Mouse (Mus musculus): Measurements from ENCODE around the gene Piga. TPM values are rescaled to one million over a fixed set of nuclear protein-coding genes. Genes with fewer than 3 reads are reported as not detected.

Gene Piga
- total RNA-seq, 2 experiments from 2014 or later: 1.6 to 2.4 TPM

DNA sequence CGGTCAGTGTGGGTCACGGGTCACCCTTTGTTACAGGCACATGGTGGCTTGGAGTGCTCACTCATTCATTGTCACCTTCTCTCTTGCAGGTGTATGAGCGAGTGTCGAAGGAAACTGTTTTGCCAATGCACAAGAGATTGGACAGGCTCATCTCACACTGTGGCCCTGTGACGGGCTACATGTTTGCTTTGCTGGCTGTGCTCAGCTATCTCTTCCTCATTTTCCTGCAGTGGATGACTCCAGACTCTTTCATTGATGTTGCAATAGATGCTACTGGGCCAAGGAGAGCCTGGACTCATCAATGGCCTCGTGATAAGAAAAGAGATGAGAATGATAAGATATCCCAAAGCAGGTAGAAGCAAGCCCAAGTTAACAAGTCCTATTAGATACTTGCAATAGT, 12.0 kb downstream of the Piga start:
- no peak for DNase-seq (ENCODE audit: low spot score)

DNA sequence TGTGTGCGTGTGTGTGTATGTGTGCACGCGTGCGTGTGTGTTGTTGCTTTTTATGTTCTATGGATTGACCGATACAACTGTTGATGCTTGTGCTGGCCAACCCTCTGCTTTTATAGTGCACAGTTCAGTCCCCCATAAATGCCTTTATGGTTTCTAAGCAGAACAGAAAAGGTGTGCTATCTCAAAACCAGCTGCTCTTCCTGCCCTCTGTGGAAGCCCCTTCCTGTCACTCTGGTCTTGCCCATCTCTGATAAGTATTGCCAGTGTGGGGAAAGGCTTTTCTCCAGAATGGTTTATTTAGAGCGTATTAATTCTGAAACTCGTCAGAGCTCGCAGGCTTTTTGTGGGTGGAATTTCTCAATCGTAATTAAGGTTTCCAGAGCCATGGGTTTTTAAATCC, 13.1 kb downstream of the Piga start:
- no peak for DNase-seq (ENCODE audit: low spot score)

GRCm38 (mm10) chrX:164436709-164437108, 17.1 kb downstream of the Piga start, which contains the start of gene Asb11:
Gene Asb11 (plus strand): TSS chrX:164436994.
- DNase-seq (ENCODE audit: low spot score): peak; percentile 40

DNA sequence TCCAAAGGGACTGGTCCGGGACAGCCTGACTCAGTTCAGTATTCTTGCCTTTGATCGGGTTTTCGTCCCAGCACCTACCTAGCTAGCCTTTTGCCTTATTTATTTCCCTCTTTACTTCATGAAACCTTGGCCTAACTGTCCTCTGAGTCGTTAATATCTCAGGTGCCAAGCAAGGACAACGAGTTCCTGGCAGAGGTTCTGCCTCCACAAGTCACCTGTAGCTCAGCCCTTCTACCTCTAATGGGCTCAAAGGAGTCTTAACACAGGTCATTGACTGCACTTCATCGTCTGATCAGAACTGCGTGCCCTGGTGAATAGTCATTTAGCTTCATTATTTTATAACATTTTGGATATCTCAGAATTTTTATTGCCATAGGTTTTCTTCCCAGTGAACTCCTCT, 19.9 kb downstream of the Piga start:
- no peak for DNase-seq (ENCODE audit: low spot score)

- DNase-seq (ENCODE audit: low spot score): peak; percentile 73
These were observed 20.6 kb downstream of the Piga start for GRCm38 (mm10) chrX:164440140-164440539.

- no peak for DNase-seq (ENCODE audit: low spot score)
These were observed 21.1 kb downstream of the Piga start for GRCm38 (mm10) chrX:164440703-164441102.

GRCm38 (mm10) chrX:164441306-164441705, 21.7 kb downstream of the Piga start:
- DNase-seq (ENCODE audit: low spot score): no peak

DNA sequence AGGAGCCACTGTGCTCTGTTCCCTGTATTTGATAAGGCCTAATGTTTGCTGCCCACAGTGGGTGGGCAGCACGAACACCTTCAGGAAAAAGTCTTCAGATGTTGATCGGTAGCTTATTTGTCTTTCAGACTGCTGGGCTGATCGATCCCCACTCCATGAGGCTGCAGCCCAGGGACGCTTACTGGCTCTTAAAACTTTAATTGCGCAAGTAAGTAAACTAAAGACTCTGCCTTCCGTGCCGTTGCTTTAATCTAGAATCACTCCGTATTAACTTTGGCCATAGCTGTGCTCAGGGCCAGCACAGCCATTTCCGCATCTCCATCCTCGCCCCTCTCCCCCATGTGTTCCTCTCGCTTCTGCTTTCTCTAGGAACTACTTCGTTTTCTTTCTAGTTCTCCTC, 26.0 kb downstream of the Piga start:
- DNase-seq (ENCODE audit: low spot score): no peak

- no peak for DNase-seq (ENCODE audit: low spot score)
These were observed 26.5 kb downstream of the Piga start for GRCm38 (mm10) chrX:164446106-164446551.

DNA sequence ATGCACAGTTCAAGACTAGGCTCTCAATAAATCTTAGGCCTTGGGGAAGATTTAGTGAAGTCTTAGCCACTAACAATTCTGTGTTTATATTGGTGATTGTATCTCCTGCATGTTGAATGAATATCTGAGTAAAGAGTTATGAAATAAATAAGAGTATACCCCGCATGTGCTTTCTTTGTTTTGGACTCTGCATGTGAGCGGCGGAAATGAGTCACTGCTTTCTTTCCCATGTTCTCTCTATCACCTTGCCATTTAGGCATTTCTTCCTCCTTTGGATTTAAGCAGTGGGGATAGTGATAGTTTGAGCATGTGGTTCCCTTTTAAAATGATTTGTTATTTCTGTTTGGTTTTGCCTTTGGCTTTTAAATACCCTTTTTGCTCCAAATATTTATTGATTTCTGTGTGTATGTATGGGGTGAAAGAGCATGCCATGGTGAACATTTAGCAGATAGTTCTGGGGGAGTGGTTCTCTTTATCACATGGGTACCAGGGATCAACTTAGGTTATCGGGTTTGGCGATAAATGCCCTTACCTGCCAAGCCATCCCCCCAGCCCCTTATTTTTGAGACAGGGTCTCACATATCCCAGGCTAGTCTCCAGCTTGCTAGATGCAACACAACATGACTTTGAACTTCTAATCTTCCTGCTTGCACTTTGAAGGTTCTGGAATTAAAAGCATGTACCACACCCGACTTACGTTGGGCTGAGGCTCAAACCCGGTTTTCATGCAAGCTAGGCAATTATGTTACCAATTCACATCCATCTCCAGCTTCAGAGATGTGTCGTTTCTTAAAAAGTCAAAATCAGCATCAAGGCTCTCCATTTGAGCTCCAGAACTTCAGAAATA, 27.5 kb downstream of the Piga start:
- DNase-seq (ENCODE audit: low spot score): no peak

GRCm38 (mm10) chrX:164447682-164448071, 28.1 kb downstream of the Piga start:
- no peak for DNase-seq (ENCODE audit: low spot score)

DNA sequence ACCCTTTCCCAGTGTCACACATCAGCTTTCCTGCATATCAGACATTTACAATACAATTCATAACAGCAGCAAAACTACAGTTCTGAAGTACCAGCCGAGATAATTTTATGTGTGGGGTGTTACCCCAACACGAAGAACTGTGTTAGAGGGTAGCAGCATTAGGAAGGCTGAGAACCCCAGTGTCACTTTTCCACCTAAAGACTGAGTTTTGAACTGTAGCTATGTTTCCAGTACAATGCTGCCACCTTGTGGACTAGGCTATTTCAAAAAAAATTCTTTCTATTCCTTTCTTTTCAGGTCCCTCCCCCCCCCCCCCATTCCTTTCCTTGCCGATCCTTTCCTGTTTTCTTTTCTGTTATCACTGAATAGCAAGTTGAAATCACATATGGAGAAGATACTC, 29.6 kb downstream of the Piga start:
- peak; percentile 36 for DNase-seq (ENCODE audit: low spot score)

- DNase-seq (ENCODE audit: low spot score): no peak
These were observed 39.8 kb downstream of the Piga start for GRCm38 (mm10) chrX:164459205-164459878.

Other genes with a start within 250 kb of the Piga start
- gene Bmx, start 161.6 kb upstream of the Piga start, total RNA-seq (2021): under 1 TPM; 0.27 to 0.33 TPM
- gene Pir, start 150.4 kb upstream of the Piga start, total RNA-seq (2021): 1 to 10 TPM; 2.9 to 6.0 TPM
- gene Vegfd, start 46.4 kb upstream of the Piga start, total RNA-seq (2021): 1 to 10 TPM; 1.9 to 3.0 TPM
- gene Asb11, start 17.2 kb downstream of the Piga start, total RNA-seq (2021): 100 to 1,000 TPM; 152 to 195 TPM
- not detected for gene Asb9, start 86.5 kb downstream of the Piga start, total RNA-seq (2021)